Mouse (Mus musculus) bone marrow, adult 2 months (tissue): Measurements from ENCODE around the gene Mgat5. TPM values are rescaled to one million over a fixed set of nuclear protein-coding genes. Genes with fewer than 3 reads are reported as not detected.

Experiments
- H3K27ac ChIP-seq: fragments of 200-500 bp; 2 replicates; pipeline ENCODE4 v1.5.1; 2012; ENCODE audit warnings: low read depth, mild to moderate bottlenecking, control low read depth, inconsistent platforms, low read length; ENCODE audit not compliant: control insufficient read depth, poor library complexity, insufficient read depth
- H3K4me1 ChIP-seq: fragments of 200-500 bp; 2 replicates; pipeline ENCODE4 v1.6.1; 2011; ENCODE audit warnings: low read length; ENCODE audit not compliant: control insufficient read depth, insufficient read depth
- H3K4me3 ChIP-seq: fragments of 200-500 bp; replicated peaks from 2 replicates; pipeline ENCODE3; 2011; ENCODE audit warnings: mild to moderate bottlenecking, low read depth, low read length, control low read depth; ENCODE audit not compliant: control insufficient read depth
- CTCF ChIP-seq: fragments of 200-500 bp; IDR thresholded peaks from 2 replicates; pipeline ENCODE4 v1.5.1; 2011; ENCODE audit warnings: low read length, control low read depth; ENCODE audit not compliant: control insufficient read depth, insufficient read depth
- POLR2A ChIP-seq: fragments of 200-500 bp; IDR thresholded peaks from 2 replicates; pipeline ENCODE4 v1.6.1; 2011; ENCODE audit warnings: low read depth, mild to moderate bottlenecking, control low read depth, low read length, borderline replicate concordance; ENCODE audit not compliant: control insufficient read depth
- WGBS: fragments of 180-500 bp; shearing (Covaris S2); methylation state at CpG from one replicate; pipeline ENCODE4 v1.1.7; 2018; 5-methylcytosine and 5-hydroxymethylcytosine counted together
- polyA plus RNA-seq: library from polyadenylated mRNA; stranded (reverse); fragments of >200 nt; gene quantifications from 2 replicates; pipeline ENCODE4 v1.2.4, GENCODE M21; 2011; ENCODE audit warnings: low replicate concordance; ENCODE audit not compliant: missing spikeins, insufficient read depth, insufficient read length

Mgat5 gene
- polyA plus RNA-seq, 1 experiment, result 9.7 TPM

DNA sequence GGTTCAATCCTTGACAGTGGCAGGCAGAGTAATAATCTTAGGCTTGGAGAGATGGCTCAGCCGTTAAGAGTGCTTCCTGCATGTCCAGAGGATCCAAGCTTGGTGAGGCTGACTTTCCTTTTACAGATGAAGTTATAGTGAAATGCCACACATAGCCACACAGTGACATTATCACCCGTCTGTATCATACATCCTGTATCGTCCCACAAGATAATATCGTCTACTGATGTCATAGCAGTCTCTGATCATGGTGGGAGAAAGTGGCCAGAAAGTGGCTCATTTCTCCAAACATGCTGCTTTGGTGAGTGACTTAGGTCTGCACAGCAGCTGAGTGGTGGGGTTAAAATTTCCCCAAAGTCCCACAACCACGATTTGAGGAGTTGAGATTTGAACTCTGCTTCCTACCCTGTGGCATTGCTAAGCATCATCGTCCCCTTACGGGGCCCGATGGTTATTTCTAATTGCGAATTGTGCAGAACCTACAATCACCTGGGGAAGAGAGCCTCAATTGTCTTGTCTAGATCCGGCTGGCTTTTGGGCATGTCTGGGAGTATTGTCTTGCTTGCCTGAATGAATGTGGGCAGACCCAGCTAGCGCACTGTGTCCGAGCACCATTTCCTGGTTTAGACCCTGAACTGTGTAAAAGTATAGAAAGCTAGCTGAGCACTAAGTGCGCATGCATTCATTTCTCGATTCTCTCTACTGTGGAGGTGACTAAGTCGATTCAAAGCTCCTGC, 37.5 kb downstream of the Mgat5 start:
- Histone ChIP-seq H3K4me1 (peaks cover 16% of the 10 kb centered on the region), H3K27ac (peak overlapping the region; percentile 58), H3K4me3 (peak overlapping the region; percentile 46)
- WGBS, result 16% methylated on average over 15 of the region's 15 CpGs
- TF ChIP-seq CTCF, result no peak
- TF ChIP-seq POLR2A, result no peak

DNA sequence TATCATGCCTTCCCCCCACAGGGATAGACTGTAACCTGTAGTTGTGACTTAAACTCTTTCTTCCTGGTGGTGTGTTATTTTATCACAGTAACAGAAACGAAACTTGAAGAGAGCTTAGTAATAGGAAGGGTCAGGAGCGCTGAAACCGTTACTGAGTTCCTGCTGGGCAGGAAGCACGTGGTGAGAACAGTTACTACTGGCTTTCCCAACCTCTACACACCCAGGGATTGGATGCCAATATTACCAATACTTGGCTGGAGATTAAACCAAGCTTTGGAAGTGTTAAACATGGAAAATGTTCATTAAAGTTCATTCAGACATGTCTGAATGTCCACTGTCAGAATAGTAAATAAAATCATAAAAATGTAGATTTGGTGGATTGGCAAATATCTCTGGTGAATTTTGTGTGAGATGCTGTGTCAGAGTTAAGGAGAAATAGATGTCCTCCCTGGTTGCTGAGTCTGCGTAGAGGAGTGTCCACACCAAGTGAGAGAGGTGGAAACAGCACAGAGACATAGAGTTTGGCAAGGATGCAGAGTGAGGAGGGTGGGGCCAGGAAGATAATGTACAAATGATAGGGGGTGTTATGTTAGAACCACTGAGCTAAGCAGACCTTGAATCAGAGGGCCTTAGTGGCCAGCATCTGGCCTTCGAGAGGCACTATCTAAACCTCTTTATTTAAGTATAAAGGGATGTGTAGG, 38.2 kb downstream of the Mgat5 start:
- no peak for TF ChIP-seq CTCF
- no peak for TF ChIP-seq POLR2A
- 10% methylated on average over 6 of the region's 6 CpGs for WGBS
- Histone ChIP-seq H3K4me1 (peaks cover 16% of the 10 kb centered on the region), H3K4me3 (peak overlapping the region; percentile 46), H3K27ac (peak overlapping the region; percentile 58; the same call in 1 of the 2 replicates)

DNA sequence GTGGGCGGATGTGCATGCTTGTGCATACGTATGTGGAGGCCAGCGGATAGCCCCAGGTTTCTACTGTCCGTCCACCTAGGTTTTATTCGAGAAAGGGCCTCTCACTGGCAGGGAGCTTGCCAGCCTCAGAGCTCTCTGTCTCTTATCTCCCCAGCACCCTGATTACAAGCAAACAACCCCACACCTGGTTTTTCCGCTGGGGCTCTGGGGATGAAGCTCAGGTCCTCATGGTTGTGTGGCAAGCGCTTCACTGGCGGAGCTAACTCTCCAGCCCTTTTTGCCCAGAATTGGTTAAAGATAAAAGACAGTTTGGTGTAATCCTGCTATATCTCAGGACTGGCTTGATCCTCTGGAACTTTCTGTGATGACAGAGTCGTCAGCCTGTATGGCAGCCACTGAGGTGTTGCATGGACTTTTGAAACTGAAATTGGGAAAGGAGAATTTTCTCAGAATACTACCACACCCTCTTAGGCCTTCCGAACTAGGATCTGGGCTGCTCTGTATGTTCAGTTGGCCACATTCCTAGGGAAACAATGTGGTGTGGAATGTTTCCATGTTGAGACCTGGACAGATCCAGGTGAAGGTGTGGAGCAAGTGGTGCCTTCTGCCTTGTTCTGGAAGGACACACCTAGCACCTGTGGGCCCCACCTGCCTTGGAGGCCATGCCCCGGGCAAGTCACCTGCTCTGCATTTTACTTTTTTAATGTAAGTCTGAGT, 39.4 kb downstream of the Mgat5 start:
- TF ChIP-seq POLR2A, result no peak
- TF ChIP-seq CTCF, result no peak
- Histone ChIP-seq H3K4me3 (no peak overlapping the region), H3K27ac (no peak overlapping the region), H3K4me1 (peaks cover 15% of the 10 kb centered on the region)
- WGBS, result 60% methylated on average over 11 of the region's 11 CpGs

DNA sequence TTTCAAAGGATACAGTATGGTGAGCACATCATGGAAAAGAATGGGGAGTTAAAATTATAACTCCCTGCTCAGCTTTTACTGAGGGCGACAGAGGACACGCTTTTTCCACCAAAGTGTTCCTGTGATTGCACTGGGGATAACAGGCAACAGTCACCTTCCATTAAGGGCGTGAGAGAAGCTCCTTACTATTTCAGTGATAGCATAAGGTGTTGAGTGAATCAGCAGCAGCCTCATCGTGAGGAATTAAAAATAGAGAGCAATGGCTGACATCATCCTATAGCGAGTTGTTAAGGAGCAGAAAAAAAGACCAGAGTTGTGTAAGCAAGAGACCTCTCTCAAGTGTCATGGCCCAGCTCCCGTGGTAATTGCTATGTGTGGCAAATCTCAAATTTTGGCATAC, 41.3 kb downstream of the Mgat5 start:
- Histone ChIP-seq H3K27ac (no peak overlapping the region), H3K4me1 (peaks cover 9% of the 10 kb centered on the region), H3K4me3 (no peak overlapping the region)
- TF ChIP-seq POLR2A (no peak), CTCF (no peak)
- 69% methylated on average over 6 of the region's 6 CpGs for WGBS

DNA sequence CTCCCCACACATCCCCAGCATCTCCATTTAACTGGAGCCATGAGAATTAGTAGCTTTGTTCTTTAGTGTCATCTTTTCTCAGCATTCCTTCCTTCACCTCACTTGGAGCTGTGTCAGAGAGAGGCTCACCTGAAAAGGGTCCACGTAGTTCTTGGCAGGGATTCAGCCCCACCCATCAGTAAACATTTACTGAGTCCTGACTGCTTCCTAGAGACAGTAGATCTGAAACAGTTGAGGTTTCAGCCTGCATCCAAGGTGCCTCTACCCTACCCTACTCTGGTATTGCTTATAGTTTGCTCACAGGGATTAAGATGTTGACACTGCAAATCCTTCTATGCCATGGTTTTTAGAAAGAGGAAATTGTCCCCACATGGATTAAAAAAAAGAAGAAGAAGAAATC, 43.6 kb downstream of the Mgat5 start:
- WGBS, result 55% methylated on average over 1 of the region's 1 CpGs
- Histone ChIP-seq H3K4me1 (peaks cover 3% of the 10 kb centered on the region; the same call in 1 of the 2 replicates), H3K27ac (no peak overlapping the region), H3K4me3 (no peak overlapping the region)
- no peak for TF ChIP-seq CTCF
- TF ChIP-seq POLR2A, result no peak

DNA sequence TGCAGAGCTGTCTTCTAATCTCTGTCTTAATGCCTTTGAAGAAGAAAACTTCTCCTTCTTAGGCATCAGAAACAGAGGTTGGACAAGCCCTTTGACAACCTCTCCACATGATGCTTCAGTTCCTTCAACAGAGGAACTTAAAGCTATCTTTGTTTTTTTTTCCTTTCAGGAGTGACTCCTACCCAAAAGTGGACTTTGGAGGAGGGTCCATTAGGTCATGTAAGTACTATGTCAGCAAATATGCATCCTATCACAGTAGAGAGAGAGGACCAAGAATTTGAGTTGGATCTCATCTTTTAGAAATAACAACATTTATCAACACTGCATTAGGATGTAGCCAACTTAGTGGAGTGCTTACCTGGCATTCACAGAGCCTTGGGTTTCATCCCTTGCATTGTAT, 44.8 kb downstream of the Mgat5 start:
- no peaks in the 10 kb centered on the region; the same call in 1 of the 2 replicates for H3K4me1 ChIP-seq

DNA sequence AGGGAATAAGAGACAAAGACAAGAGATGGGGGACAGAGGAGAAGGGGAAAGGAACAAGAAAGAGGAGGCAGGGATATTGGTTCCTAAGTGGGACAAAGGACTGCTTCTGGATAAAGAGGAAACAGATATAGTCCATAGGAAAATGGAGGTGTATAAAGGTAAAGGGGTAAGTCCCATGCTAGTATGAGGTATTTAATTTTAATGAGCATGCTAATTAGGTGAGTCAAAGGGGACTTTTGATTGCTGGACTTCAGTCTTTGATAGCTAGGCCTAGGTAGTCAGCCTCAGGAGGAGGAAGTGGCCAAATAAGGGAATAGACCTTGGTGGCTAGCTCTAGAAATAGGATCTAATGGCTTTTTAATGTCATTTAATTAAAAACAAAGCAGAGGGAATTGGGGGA, 45.5 kb downstream of the Mgat5 start:
- no peak overlapping the region for H3K4me3 ChIP-seq
- TF ChIP-seq POLR2A (no peak), CTCF (no peak)
- no peak overlapping the region for H3K27ac ChIP-seq
- no peaks in the 10 kb centered on the region; the same call in 1 of the 2 replicates for H3K4me1 ChIP-seq

More for the DNA sequence above, 44.8 kb downstream of the Mgat5 start:
- Histone ChIP-seq H3K4me3 (no peak overlapping the region), H3K27ac (no peak overlapping the region)
- TF ChIP-seq CTCF, result no peak
- TF ChIP-seq POLR2A, result no peak

DNA sequence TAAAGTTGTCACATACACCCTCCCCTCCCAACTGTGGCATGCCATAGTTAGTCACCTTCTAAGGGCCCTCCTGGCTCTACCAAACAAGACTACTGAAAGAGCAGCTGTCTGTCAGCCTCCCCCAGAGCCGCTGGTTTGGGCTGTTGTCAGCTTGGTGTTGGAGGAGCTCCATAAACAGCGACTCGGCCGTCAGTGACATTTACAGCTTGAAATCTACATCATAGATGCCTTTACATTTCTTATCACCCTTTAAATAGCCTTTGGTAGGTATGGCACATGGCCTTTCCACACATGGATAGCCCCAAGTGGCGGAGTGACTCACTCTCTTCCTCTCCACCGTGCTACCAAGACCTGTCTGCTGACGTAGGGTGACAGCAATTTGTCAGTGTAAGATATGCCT, 46.9 kb downstream of the Mgat5 start:
- Histone ChIP-seq H3K27ac (no peak overlapping the region), H3K4me3 (no peak overlapping the region), H3K4me1 (no peaks in the 10 kb centered on the region; the same call in 1 of the 2 replicates)
- TF ChIP-seq POLR2A, result no peak
- no peak for TF ChIP-seq CTCF
- 85% methylated on average over 7 of the region's 7 CpGs for WGBS
